Mouse (Mus musculus) gastrocnemius, postnatal 36 days (tissue): Measurements from ENCODE around the gene March10. TPM values are rescaled to one million over a fixed set of nuclear protein-coding genes. Genes with fewer than 3 reads are reported as not detected.

Source experiments
- DNase-seq, 2 experiments: peaks; one replicate each; pipeline ENCODE4 v3.0.0; 2022
- intact Hi-C: fragments of 180-260 bp; cut with DNase I; formaldehyde crosslinking; loops from one replicate; pipeline ENCODE4 v1.15.1; 2025
- total RNA-seq, 2 experiments: library from RNA; stranded (reverse); gene quantifications; 2 replicates each; pipeline ENCODE4 v1.2.3; 2021

The March10 gene
- total RNA-seq, 2 experiments from 2014 or later, result not detected

GRCm38 (mm10) chr11:105419946-105420345 lies 36.6 kb downstream of the March10 start:
- intact Hi-C loops, result no loop called here
- DNase-seq, result no peak

GRCm38 (mm10) chr11:105414009-105414408 lies 42.5 kb downstream of the March10 start:
- intact Hi-C loops, result no loop called here
- DNase-seq, result no peak

- no peak for DNase-seq
- intact Hi-C loops, result no loop called here
Observed at GRCm38 (mm10) chr11:105409408-105409807, 47.1 kb downstream of the March10 start.

GRCm38 (mm10) chr11:105407846-105408441 lies 48.6 kb downstream of the March10 start:
- DNase-seq, result no peak
- intact Hi-C loops, result no loop called here

DNA sequence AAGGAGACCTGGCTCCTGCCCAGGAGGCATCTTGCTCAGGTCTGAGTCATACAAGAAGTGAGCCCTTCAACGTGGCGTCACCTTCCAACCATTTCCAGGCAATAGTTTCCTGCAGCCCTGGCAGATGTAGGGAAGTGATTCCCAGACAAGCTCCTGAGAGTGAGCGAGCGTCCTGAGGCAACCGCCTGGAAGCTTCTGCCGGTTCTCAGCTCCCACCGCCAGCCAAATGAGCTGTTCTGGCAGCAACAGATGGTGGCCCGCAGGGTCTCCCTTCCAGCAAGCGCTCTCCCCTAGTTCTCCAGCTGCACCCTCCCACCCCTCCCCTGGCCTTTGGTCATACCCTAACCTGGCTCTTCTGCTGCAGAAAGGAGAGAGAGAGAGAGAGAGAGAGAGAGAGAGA lies 54.2 kb downstream of the March10 start:
- no peak for DNase-seq
- intact Hi-C loops, result no loop called here

DNA sequence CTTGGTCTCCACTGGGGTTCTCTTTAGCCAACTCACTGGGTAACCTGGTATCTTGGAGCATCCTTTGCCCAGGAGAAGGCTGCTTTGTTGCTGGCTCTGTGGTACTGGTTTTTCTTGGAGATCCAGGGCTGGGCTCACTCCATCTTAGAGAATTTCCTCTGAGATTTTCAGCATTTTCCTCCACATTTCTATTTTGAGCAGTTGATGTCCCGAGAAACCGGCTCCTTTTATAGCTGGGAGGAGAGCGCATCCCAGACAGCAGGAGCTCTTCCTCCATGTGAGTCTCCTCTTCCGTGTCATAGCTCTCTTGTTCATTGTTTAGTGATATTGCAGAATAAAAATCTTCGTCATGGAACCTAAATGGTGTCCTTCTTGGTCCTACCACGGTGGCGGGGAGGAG lies 66.2 kb downstream of the March10 start:
- no peak for DNase-seq
- intact Hi-C loops, result no loop called here

- intact Hi-C loops, result no loop called here
- no peak for DNase-seq
Observed at GRCm38 (mm10) chr11:105388636-105389035, 67.9 kb downstream of the March10 start.

DNA sequence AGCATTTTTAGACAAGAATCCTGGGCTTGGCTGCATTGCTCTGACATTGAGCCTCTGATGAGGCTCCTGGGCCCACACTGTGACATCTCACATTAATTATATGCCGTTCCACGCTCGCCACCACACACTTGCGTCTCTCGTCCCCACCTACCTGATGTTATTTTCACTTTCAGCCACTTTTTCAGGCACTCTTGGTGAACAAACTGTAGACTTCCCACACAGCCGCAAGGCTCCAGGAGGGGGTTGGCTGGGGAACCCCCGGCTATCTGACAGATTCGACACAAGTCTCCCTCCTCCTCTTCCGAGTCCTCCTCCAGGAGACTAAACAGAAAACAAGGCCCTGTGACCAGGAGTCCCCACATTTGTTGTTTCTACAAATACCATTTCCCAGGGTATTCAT lies 71.3 kb downstream of the March10 start:
- intact Hi-C loops, result no loop called here

GRCm38 (mm10) chr11:105375821-105376235 lies 80.7 kb downstream of the March10 start:
- intact Hi-C loops, result no loop called here
- DNase-seq, result no peak

More for the DNA sequence above, 71.3 kb downstream of the March10 start:
- DNase-seq, result no peak

GRCm38 (mm10) chr11:105374526-105375175 lies 81.9 kb downstream of the March10 start:
- no peak for DNase-seq

GRCm38 (mm10) chr11:105373881-105374280 lies 82.7 kb downstream of the March10 start:
- DNase-seq, result no peak
- intact Hi-C loops, result no loop called here

More at GRCm38 (mm10) chr11:105374526-105375175, 81.9 kb downstream of the March10 start:
- intact Hi-C loops, result no loop called here

DNA sequence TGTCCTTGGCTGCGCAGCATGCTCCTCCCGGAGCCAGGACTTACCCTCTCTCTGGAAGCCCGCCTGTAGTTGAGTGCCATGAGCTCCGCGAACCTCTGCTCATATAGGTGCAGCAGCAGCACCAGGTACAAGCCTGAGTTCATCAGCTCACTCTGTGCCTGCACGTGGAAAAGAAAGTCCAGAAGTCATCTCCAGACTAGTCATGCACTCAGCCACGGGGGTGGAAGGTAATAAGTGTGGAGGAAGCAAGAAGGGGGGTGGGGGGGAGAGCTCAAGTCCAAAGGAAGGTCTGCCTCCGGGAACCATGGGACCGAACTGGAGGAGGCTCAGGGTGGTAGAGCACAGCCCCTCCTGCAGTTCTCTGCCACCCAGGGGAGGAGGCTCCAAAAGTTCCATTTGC lies 84.7 kb downstream of the March10 start:
- intact Hi-C loops, result no loop called here
- no peak for DNase-seq

DNA sequence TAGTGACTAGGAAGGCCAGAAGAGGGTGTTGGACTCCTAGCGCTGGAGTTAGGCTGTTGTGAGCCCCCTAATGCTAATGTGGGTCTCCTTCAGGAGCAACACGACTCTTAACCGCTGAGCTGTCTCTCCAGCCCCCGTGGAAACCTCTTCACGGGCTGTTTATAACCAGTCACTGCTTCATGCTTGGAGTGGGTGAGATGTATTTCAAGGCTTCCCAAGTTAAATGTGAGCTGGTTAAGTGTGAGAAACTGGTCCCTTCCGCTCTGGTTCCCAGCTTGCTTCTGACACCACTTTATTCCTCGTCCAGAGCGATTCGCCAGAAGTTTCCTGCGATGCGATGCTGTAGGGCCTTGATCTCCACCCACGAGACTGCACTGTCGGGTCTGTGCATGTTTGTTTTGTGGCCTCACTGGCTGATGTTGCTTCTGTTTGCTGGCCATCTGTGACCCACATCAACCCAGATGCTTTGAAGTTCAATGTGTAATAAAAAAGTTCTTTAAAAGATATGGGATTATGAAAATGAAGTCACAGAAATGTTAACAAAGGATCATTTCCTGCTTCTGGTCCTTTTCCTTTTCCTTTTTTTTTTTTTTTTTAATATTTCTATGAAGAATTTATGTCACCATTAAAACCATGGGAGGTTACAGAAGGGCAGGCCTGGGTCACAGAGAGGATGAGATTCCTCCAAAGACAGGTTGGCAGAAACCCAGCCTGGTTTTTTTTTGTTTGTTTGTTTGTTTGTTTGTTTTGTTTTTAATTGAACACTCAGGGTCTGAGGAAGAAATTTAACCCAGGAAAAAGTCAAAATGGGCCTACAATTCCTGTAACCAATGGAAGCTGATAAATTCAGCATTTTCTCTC lies 86.8 kb downstream of the March10 start:
- no peak for DNase-seq
- intact Hi-C loops, result no loop called here

- intact Hi-C loops, result no loop called here
- DNase-seq, result no peak
Observed at GRCm38 (mm10) chr11:105368833-105369232, 87.7 kb downstream of the March10 start.

- intact Hi-C loops, result no loop called here
- no peak for DNase-seq
Observed at GRCm38 (mm10) chr11:105367163-105367562, 89.4 kb downstream of the March10 start.

DNA sequence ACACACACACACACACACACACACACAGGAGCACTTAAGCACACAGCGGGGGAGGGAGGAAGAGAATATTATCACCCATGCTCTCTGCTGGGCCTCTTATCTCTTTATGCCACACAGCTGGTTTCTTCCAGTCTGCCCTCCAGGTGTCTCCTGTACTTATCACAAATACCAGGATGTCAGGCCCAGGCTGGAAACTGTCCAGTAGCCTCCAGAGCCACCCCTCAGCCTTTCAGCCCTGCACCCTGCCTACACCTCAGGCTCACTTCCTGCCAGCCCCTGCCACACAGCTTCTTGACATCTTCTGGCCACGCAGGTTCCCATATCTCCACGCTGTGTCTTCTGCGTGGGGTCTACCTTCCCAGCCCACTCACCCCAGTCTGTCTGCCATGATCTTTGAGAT lies 90.5 kb downstream of the March10 start:
- intact Hi-C loops, result no loop called here

GRCm38 (mm10) chr11:105365611-105366010 lies 90.9 kb downstream of the March10 start:
- DNase-seq, result no peak
- intact Hi-C loops, result no loop called here

More for the DNA sequence above, 90.5 kb downstream of the March10 start:
- DNase-seq, result no peak

GRCm38 (mm10) chr11:105364386-105365065 lies 92.0 kb downstream of the March10 start:
- DNase-seq, result no peak
- intact Hi-C loops, result loop anchor here (5.0 kb wide), 1 partner anchor 548 kb away; no protein-coding TSS in a partner anchor

GRCm38 (mm10) chr11:105363598-105364385 lies 92.7 kb downstream of the March10 start:
- intact Hi-C loops, result loop anchor here (2.0 to 5.0 kb wide), 2 partner anchors 227 to 549 kb away; no protein-coding TSS in a partner anchor
- no peak for DNase-seq
